Mouse (Mus musculus): ENCODE results near the gene Bach1.

The Bach1 gene

DNA sequence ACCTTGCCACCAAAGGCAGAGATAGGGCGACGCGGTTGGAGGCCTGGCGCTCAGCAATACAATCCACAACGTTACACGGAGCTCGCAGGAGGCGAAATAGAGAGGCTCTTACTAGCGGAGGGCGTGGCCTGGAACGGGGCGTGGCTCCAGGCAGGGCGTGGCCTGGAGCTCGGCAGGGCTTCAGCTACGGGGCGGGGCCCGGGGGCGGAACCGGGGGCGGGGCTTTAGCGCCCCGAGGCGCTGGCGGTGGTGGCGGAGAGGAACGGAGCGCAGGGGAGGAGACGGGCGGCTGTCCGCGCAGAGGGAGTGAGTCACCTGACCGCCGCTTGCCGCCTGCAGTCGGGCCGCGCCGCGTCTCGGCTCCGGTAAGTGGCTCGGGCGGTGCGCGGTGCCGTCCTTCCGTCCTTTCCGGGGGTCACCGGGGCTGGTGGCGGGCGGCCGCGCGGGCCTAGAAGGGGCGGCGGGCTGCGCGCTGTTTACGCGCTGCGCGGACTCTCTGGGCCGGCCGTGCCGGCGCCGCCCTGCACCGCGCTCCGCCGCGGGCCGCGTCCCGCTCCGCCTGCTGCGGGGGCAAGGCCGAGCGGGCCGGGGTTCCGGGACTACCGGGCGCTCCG is at the start of gene Bach1:
Gene Bach1 (plus strand): TSS at position 254 of the 614 bp plus-strand sequence.
- CTCF ChIA-PET = interaction anchor here (0.6 to 1.1 kb wide), 6 partner anchors 9 to 305 kb away, joined by 3 to 8 read pairs (median 4); no protein-coding TSS in a partner anchor
- POLR2A ChIA-PET = interaction anchor here (0.6 to 5.8 kb wide), 143 partner anchors 8 to 1580 kb away, joined by 3 to 167 read pairs (median 5); partner anchors contain the start of genes N6amt1 (in 2 of the 4), Rwdd2b (in 2 of the 4) and Cct8 (in 1 of the 4)

DNA sequence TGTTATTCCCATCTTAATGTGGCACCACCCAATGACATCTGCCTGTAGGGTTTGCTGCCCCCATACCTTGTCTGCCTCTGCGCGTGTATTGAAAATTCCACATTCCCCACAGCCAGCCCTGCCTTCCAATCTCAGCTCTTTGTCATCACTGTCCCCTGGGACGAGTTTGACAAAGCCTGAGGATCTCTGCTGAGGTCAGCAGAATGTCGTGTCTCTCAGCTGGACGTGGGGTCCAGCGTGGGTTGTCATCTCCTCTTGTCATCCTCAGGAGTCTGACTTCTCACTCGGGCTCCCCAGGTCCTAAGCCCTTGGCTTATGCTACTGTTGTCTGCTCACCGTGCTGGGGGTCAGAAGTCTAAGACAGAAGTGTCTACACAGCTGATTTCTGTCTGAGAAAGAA is 46.4 kb upstream of the Bach1 start:
- CTCF ChIA-PET = interaction anchor here in 1 of 4 experiments (0.5 kb wide), 1 partner anchor 106 kb away, joined by 3 read pairs; no protein-coding TSS in a partner anchor

DNA sequence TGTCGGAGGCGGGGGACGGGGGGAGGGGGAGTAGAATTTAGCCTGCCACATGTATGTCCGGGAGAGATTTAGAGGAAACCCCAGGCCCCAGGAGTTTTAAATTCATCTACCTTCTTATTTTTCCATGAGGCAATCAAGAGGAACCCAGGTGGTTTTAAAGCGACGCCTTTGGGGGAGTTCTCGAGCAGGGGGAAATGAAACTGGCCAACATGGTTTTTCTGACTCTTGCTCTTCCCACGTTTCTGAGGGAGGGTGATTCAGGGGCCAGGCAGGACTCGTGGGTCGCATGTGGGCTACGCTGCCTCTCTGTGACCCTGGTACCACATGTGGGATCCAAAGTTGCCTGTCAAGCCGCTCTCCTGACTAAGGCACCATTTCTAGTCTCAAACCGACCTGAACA is 45.8 kb upstream of the Bach1 start:
- POLR2A ChIA-PET = interaction anchor here in 2 of 4 experiments (1.6 to 2.1 kb wide), 2 partner anchors 46 kb away, joined by 5 to 11 read pairs; partner anchors contain the start of gene Bach1 (in 2 of the 2)
- CTCF ChIA-PET = no interaction called here

More for the DNA sequence above, 46.4 kb upstream of the Bach1 start:
- POLR2A ChIA-PET = interaction anchor here in 1 of 4 experiments (2.1 kb wide), 2 partner anchors 47 kb away, joined by 5 to 8 read pairs; partner anchors contain the start of gene Bach1

DNA sequence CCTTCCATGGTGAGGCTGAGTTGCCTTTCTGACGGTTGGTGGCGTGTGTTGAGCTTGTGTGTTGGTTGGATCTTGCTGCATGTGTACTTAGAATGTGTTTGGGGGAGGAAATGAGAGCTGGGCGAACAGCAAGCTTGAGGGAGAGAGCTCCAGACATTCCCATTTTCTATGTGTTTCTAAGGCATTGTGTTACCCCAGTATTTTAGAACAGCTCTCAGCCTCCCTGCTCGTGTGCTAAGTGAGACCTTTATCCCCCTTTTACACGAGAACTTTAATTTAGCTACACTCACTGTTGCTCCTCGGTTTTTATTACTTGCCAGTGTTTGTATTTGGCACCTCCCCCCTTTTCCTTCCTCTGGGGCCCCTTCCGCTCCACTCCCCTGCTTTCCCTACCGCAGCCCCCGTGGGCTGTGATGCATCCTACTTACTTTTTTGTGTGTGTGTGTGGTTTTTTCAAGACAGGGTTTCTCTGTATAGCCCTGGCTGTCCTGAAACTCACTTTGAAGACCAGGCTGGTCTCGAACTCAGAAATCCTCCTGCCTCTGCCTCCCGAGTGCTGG is 44.6 kb upstream of the Bach1 start:
- POLR2A ChIA-PET = interaction anchor here in 3 of 4 experiments (0.5 to 2.1 kb wide), 3 partner anchors 16 to 45 kb away, joined by 3 to 11 read pairs (median 5); partner anchors contain the start of gene Bach1 (in 2 of the 3)
- CTCF ChIA-PET = interaction anchor here in 1 of 4 experiments (0.6 kb wide), 1 partner anchor 74 kb away, joined by 3 read pairs; no protein-coding TSS in a partner anchor

DNA sequence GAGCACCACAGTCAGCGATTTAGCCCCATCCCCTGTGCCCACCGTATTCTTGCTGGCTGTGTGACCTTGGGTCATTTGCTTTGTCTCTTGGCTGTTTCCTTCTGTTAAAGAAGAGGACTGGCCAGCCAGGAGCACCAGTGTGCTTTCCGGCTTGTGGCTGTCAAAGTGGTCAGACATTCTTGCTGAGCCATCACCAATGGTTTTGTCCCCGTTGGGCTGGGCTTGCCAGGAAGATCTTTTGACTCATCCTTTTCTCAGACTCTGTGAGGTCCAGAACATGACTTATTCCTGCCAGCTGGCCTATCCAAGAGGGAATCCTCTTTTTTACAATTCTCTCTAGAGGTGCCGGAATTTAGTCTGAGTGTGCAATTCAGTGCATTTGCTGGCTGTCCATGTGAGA is 43.7 kb upstream of the Bach1 start:
- CTCF ChIA-PET = no interaction called here
- POLR2A ChIA-PET = interaction anchor here in 1 of 4 experiments (2.1 kb wide), 1 partner anchor 9 kb away, joined by 6 read pairs; no protein-coding TSS in a partner anchor

DNA sequence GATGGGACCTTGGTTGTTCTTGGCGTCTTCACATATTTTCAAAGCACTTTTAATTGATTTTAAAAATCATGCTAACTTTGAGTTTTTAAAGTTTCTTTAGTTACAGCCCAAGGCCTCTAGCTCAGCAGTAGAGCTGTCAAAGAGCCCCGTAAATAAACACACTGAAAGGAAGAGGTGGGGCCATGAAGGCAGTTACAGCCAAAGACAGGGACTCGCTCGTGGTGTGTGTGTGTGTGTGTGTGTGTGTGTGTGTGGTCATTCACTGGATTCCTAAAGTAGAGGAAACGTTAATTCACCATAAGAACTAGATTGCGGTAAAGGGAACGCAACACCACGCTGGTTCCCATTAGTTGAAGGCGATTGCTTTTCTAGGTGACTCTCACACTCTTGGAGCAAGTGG is 43.2 kb upstream of the Bach1 start:
- POLR2A ChIA-PET = interaction anchor here in 1 of 4 experiments (2.1 kb wide), 1 partner anchor 10 kb away, joined by 6 read pairs; no protein-coding TSS in a partner anchor
- CTCF ChIA-PET = no interaction called here

DNA sequence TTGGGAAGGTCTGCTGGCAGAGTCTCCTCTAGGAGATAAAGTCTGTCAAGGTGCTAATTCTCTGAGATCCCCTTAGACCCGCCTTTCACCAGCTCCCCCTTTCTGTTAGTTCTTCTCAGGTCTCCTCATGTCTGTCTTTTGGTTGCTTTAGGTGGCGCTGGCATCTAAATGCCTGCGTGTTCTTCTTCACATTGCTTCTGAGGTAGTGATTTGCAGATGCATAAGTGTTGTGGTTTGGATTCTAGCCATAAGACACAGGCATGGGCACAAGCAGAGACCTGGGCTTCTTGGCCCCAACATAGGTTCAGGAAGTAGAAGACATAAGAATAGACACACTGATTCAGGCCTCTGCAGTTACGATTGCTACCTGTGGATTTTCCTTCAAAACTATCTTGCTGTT is 42.0 kb upstream of the Bach1 start:
- POLR2A ChIA-PET = interaction anchor here in 1 of 4 experiments (2.1 kb wide), 1 partner anchor 11 kb away, joined by 6 read pairs; no protein-coding TSS in a partner anchor

DNA sequence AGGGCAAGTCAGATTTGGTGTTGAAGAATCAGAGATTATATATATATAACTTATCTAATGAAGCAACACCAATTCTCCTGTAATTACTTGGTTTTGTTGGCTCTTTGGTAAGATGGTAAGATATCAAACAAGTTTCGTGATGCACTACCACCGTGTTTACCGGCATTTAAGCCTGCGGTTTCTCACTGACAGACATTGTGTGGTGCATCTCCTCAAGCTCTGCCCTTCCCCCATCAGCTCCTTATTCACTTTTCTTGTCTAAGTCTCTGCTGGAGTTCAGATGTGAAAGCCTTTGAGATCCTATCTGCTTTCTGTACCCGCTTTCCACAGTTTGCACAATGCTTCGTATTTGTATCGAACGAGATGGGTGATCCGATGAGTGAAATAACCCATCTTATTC is 41.5 kb upstream of the Bach1 start:
- ChIA-PET POLR2A (no interaction called here), CTCF (no interaction called here)

More for the DNA sequence above, 42.0 kb upstream of the Bach1 start:
- CTCF ChIA-PET = no interaction called here

DNA sequence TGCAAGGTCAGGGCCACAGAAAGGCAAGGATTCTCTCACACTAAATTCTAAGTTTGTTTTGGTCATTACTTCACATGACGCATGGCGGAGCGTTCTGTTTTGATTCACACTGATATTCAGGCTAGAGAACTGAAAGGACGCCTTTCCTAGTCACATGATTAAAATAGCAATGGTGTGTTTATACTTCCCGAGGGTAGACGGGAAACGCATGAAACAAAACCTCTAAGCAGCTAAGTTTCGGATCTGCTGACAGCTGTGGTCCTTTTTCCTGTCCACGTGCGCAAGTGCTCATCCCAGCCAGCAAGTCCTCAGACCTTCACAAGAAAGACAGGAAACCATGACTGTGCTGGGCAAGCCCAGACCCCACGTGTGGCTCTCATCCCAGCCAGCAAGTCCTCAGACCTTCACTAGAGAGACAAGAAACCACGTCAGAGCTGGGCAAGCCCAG is 37.7 kb upstream of the Bach1 start:
- POLR2A ChIA-PET = interaction anchor here in 3 of 4 experiments (0.6 to 4.2 kb wide), 12 partner anchors 10 to 811 kb away, joined by 3 to 29 read pairs (median 6); partner anchors contain the start of gene Bach1 (in 3 of the 3)
- CTCF ChIA-PET = no interaction called here

DNA sequence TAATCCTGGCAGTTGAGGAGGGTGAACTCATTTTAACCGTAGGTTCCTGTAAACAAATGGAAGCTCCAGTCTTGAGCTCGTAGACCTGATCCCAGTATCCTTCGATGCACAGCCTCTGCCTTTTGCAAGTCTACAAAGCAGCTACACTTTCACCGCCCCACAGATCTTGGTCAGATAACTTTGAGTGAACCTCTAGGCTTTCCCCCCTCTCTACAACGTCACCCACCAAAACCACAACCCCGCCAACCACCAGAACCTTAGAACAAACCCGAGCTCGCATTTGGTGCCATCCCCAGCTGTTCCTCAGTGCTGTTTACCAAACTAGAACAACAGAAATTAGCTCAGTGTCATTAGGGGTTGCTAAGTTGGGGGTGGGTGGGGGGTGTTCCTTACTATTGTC is 37.1 kb upstream of the Bach1 start:
- CTCF ChIA-PET = no interaction called here
- POLR2A ChIA-PET = interaction anchor here in 3 of 4 experiments (0.6 to 4.2 kb wide), 13 partner anchors 10 to 45 kb away, joined by 3 to 29 read pairs (median 6); partner anchors contain the start of gene Bach1 (in 3 of the 3)

DNA sequence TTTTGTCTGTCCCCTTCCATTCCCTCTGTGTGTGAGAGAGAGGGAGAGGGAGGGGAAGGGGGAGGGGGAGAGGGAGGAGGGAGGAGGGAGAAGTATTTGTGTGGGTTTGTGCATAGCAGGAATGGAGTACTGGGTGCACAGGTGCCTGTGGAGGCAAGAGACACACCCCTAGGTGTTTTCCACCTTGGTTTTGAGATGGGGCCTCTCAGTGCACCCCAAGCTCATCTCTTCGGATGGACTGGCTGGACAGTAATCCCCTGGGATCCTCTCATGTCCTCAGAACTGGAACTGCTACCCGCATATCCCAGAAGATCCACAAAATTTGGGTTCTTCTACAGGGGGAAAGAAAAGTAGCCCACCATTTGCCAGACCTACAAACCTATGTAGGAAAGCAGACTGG is 36.2 kb upstream of the Bach1 start:
- ChIA-PET CTCF (interaction anchor here in 1 of 4 experiments (0.6 kb wide), 1 partner anchor 115 kb away, joined by 3 read pairs; no protein-coding TSS in a partner anchor), POLR2A (interaction anchor here in 3 of 4 experiments (0.9 to 2.3 kb wide), 5 partner anchors 9 to 41 kb away, joined by 3 to 13 read pairs (median 4); partner anchors contain the start of gene Bach1 (in 2 of the 3))

DNA sequence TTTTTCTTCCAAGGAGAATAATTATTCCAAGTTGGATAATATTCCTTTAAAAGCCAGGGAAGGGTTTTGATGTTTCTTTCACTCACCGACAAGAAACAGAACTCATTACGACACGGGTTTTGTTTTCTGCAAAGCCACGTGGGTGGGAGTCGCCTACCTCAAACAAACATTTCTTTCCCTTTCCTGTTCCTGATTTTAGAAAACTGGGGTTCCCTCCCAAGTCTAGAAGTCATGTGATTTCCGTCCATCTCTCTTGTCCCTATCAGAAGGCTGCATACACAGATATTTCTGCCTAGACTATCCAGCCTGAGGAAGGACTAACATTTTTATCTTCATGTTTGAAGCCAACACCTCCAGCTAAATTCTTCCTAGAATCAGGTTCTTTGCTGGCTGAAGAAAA is 34.9 kb upstream of the Bach1 start:
- POLR2A ChIA-PET = interaction anchor here in 1 of 4 experiments (0.9 kb wide), 1 partner anchor 34 kb away, joined by 4 read pairs; the partner anchor contains the start of gene Bach1

DNA sequence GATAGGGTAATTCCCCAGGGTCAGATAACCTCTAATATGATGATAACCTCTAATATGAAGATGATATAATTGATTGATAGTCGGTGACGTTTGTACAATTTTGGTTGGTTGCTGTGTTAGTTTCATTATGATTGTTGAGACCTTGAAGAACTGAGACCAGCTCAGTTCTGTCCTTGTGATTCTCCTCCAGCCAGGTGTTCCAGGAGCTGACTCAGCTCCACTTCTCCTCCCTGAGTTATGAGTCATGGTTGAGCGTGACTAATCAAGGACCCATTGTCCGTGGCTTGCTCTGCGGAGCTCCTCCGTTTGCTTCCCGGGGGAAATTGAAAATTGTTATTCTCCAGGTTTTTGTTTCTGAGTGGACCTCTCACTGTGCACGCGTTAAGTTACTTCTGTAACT is 33.5 kb upstream of the Bach1 start:
- ChIA-PET POLR2A (interaction anchor here in 3 of 4 experiments (0.6 to 2.2 kb wide), 10 partner anchors 9 to 74 kb away, joined by 3 to 22 read pairs (median 4); partner anchors contain the start of gene Bach1 (in 3 of the 3)), CTCF (no interaction called here)

More for the DNA sequence above, 34.9 kb upstream of the Bach1 start:
- CTCF ChIA-PET = no interaction called here

DNA sequence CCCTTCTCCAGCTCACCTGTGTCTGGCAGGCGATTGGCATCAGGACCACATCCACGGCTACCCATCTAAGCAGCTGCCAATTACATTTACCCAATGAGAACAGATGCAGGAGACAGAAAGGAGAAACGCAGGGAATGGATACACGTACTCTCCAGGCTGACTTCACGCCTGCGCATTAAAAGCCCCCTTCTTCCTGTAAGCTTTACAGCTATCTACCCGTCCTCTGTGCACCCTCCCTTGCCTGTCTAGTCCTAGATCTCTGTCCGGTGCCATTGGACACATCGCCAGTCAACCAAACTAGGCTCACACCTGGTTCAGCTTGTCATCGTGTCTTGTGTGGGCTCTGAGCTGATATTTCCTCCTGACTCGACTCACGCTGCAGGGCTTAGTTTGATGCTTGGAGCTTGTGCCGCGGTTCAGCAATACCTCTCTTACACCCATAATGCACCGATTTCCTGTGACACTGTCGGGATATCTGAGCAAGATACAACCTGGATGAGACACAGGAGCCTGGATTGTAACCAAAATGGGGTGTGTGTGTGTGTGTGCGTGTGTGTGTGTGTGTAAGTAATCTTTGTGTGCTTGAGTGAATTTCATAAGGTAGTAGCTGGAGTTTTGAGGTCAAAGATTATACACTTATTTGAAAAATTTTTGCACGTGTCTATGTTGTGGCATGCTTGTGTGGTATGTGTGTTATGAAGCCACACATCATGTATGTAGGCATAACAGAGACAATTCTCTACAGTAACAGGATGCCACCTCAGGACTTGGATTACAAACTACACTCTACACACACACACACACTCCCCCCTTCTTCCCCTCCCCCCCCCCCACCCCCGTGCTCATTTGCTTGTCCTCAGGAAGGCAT is 32.8 kb upstream of the Bach1 start:
- CTCF ChIA-PET = interaction anchor here in 1 of 4 experiments (0.6 kb wide), 1 partner anchor 1853 kb away, joined by 3 read pairs; no protein-coding TSS in a partner anchor
- POLR2A ChIA-PET = interaction anchor here in 3 of 4 experiments (0.6 to 2.2 kb wide), 9 partner anchors 8 to 73 kb away, joined by 3 to 22 read pairs (median 5); partner anchors contain the start of gene Bach1 (in 3 of the 3)

DNA sequence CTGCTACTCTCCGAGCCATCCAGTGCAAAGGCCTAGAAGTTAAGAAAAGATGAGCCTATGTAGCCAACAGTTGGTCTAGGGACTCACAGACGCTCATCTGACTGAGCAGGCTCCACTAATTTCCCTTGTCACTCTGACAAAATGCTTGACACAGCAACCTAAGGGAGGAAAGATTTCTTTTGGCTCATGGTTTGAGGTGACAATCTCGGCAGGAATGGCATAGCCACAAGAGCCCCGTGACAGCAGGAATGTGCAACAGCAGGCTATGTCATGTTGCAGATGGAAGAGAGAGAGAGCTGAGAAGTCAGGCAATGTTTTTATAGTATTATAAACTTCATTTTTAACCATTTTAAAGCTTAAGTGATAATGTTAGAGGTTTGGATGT is 32.1 kb upstream of the Bach1 start:
- ChIA-PET POLR2A (interaction anchor here in 3 of 4 experiments (1.4 to 2.2 kb wide), 4 partner anchors 32 to 33 kb away, joined by 5 to 22 read pairs (median 10); partner anchors contain the start of gene Bach1 (in 3 of the 3)), CTCF (no interaction called here)

DNA sequence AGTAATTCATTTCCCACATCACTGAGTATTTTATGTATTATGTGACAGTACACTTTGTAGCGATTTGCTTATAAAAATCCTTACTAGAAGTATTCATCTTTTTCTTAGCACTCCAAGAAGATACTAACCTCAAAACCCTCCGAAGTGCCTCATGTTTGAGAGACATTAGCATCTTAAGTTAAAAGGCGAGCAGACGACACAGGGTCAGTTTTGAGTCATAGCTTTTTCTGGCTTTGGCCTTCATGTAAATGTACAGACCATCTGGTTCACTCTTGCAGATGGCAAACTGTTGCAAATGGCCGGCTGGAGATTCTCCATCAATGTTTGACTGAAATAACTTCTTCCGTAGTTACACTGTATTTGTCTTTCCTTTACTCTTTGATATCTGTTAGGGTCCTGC is 30.7 kb upstream of the Bach1 start:
- CTCF ChIA-PET = no interaction called here
- POLR2A ChIA-PET = no interaction called here

DNA sequence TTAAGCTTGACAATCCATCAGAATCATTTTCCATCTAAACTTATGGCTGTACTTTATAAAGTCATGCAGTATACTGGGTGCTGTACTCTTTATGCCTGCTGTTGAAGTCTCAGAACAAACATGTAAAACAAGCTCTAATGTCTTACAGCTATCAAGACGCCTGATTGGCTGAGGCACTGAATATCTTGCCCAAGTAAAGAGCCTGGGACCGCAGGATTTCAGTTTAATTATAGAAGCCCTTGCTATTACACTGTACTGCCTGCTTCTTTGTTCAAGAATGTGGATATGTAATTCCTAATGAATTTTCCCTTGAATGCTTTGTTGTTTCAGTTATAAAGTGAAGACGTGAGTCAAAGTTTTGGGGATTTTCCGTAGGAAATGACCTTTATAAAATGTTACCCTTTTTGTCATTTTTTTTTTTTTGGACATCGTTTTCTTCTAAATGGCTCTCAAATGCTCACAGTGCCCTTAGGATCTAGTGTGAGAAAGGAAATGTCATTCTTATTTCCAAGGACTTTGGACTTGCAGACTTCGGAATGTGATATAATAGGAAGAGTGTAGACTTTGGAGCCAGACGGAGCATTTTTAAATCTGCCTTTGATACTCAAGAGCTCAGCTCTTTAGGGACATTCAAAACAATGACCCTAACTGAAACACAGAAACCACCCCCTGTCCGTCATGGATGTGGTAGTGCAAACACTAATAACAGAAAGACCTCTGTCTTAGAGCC is 28.5 kb upstream of the Bach1 start:
- CTCF ChIA-PET = no interaction called here
- POLR2A ChIA-PET = interaction anchor here (0.7 to 1.9 kb wide), 7 partner anchors 9 to 1184 kb away, joined by 3 to 17 read pairs (median 3); partner anchors contain the start of gene Bach1 (in 2 of the 4)

DNA sequence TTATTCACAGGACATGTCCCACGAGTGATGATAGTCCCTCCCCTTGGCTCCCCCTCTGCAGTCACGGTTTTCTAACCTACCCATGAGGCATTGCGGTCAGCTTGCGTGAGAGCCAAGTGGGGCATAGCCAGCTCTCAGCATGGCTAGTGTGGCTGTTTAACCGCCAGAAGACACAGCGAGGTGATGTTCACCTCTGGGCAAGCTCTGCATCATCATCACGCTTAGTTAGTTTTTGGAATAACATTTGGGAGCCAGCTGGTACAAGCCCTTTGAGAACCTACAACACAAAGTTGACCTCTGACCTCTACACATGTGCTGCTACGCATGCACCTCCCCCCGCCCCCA is 28.0 kb upstream of the Bach1 start:
- POLR2A ChIA-PET = interaction anchor here (0.7 to 1.9 kb wide), 6 partner anchors 9 to 1184 kb away, joined by 3 to 17 read pairs (median 4); partner anchors contain the start of gene Bach1 (in 2 of the 4)
- CTCF ChIA-PET = no interaction called here
